Mouse (Mus musculus): ENCODE results near the gene Xndc1.
A peak's percentile ranks its signal among the peaks of the same experiment; 100 is the strongest.
"Not testable (repeated sequence)": the region's sequence is repeated elsewhere in the genome, so short reads cannot be mapped to it uniquely, and the experiment has no call there.

Xndc1 gene

GRCm38 (mm10) chr7:102065046-102065891, at the start of gene Xndc1, which contains the start of the genes Rnf121 and Xntrpc:
Gene Xndc1, plus strand, starts transcription at chr7:102065511.
Gene Rnf121, minus strand, starts transcription at chr7:102065469.
Gene Xntrpc, plus strand, starts transcription at chr7:102065713.
- DNase-seq: peak; percentile 91

GRCm38 (mm10) chr7:102016936-102017335, 48.4 kb upstream of the Xndc1 start:
- DNase-seq: no peak

GRCm38 (mm10) chr7:102017452-102017851, 47.9 kb upstream of the Xndc1 start:
- no peak for DNase-seq

- DNase-seq: no peak
Measured at GRCm38 (mm10) chr7:102018034-102018433, 47.3 kb upstream of the Xndc1 start.

GRCm38 (mm10) chr7:102018590-102018989, 46.7 kb upstream of the Xndc1 start, which contains the start of gene Il18bp:
Gene Il18bp, minus strand, starts transcription at chr7:102018690.
- no peak for DNase-seq

GRCm38 (mm10) chr7:102019362-102019761, 45.9 kb upstream of the Xndc1 start:
- DNase-seq: no peak

GRCm38 (mm10) chr7:102020934-102021333, 44.4 kb upstream of the Xndc1 start:
- DNase-seq: not testable (repeated sequence)

- DNase-seq: no peak
Measured at GRCm38 (mm10) chr7:102023821-102024220, 41.5 kb upstream of the Xndc1 start.

GRCm38 (mm10) chr7:102025187-102026119, 39.9 kb upstream of the Xndc1 start:
- DNase-seq: no peak

GRCm38 (mm10) chr7:102034904-102035303, 30.4 kb upstream of the Xndc1 start:
- no peak for DNase-seq

- DNase-seq: no peak
Measured at GRCm38 (mm10) chr7:102035534-102035933, 29.8 kb upstream of the Xndc1 start.

- no peak for DNase-seq
Measured at GRCm38 (mm10) chr7:102037318-102037717, 28.0 kb upstream of the Xndc1 start.

GRCm38 (mm10) chr7:102042314-102042713, 23.0 kb upstream of the Xndc1 start:
- no peak for DNase-seq

GRCm38 (mm10) chr7:102048524-102048923, 16.8 kb upstream of the Xndc1 start:
- not testable (repeated sequence) for DNase-seq

GRCm38 (mm10) chr7:102061353-102061752, 4.0 kb upstream of the Xndc1 start:
- no peak for DNase-seq

- no peak for DNase-seq
Measured at GRCm38 (mm10) chr7:102062203-102062602, 3.1 kb upstream of the Xndc1 start.

GRCm38 (mm10) chr7:102063891-102064290, 1.4 kb upstream of the Xndc1 start:
- DNase-seq: no peak

GRCm38 (mm10) chr7:102064655-102065045, 661 bp upstream of the Xndc1 start:
- DNase-seq: no peak

- DNase-seq: no peak
Measured at GRCm38 (mm10) chr7:102066363-102066762, 1.1 kb downstream of the Xndc1 start.

- peak; percentile 42 for DNase-seq
Measured at GRCm38 (mm10) chr7:102076714-102077296, 11.5 kb downstream of the Xndc1 start.

GRCm38 (mm10) chr7:102078517-102078916, 13.2 kb downstream of the Xndc1 start:
- DNase-seq: peak; percentile 21

GRCm38 (mm10) chr7:102080311-102080710, 15.0 kb downstream of the Xndc1 start:
- DNase-seq: no peak

- DNase-seq: no peak
Measured at GRCm38 (mm10) chr7:102081784-102082183, 16.5 kb downstream of the Xndc1 start.
